In genomic region chr10:126349076-126349475, GRCm38 (mm10) we compare ENCODE assay signal across 24 mouse cellular contexts.
A peak's percentile ranks its signal among the peaks of the same experiment; 100 is the strongest.
DNase-seq lines count a peak whose midpoint lies in the region; ATAC-seq and TF ChIP-seq lines count a peak whose summit lies in the region.
"Had no signal": no experiment of that assay in that cellular context is flagged by ENCODE, and none has a peak within 500 bp of the region (broad histone marks: within the 10 kb centered on the region; RNA-seq: fewer than 3 reads in every experiment).

No protein-coding gene starts in this region.

- H3K9me3 ChIP-seq in forebrain, embryonic 13.5 days (replicated peaks) = 0 out of 2 replicates have a peak, but pooled peaks cover 5% of the 10 kb centered on the region
- no peaks in the 10 kb centered on the region for H3K9me3 ChIP-seq in forebrain, postnatal 0 days (ENCODE audit: low read length)
- no peaks in the 10 kb centered on the region for H3K9me3 ChIP-seq in midbrain, embryonic 12.5 days
- no peaks in the 10 kb centered on the region for H3K9me3 ChIP-seq in midbrain, postnatal 0 days (ENCODE audit: low read length)
- H3K9me3 ChIP-seq: embryonic facial prominence, embryonic 12.5 days; limb, embryonic 13.5 days had no signal

- DNase-seq in forebrain, postnatal 0 days = no peak
- DNase-seq in Patski (ENCODE audit: low read depth, low spot score) = peak; percentile 15
- no peak for DNase-seq in midbrain, postnatal 0 days (ENCODE audit: low spot score)
- DNase-seq in gastrocnemius, adult 2 months = no peak
- DNase-seq in kidney, postnatal 14 days = no peak
- DNase-seq: adrenal gland, adult 2 months; cerebellum, adult 8-10 months; cerebellum, postnatal 36 days; gastrocnemius, postnatal 25 days; heart, adult 18-20 months; heart, postnatal 4 days; kidney, adult 11 months; kidney, postnatal 36 days; lung, postnatal 4 days had no signal

- 71% methylated on average over 11 of the region's 11 CpGs for WGBS in forebrain, embryonic 13.5 days
- WGBS in forebrain, postnatal 0 days = 65% methylated on average over 11 of the region's 11 CpGs
- WGBS in midbrain, embryonic 12.5 days = 62% methylated on average over 11 of the region's 11 CpGs
- WGBS in midbrain, postnatal 0 days = 23% methylated on average over 11 of the region's 11 CpGs

- peak; percentile 41; the same call in 1 of the 2 replicates for ATAC-seq in forebrain, embryonic 13.5 days
- no peak for ATAC-seq in forebrain, postnatal 0 days
- ATAC-seq in Patski = no peak
- ATAC-seq in midbrain, embryonic 12.5 days (ENCODE audit: low FRiP score, low read depth) = peak; percentile 58
- no peak; the same call in 1 of the 2 replicates for ATAC-seq in midbrain, postnatal 0 days (ENCODE audit: low FRiP score)
- ATAC-seq: inflammation-experienced regulatory T-cells, adult 6 months had no signal

- no peak overlapping the region for H3K9ac ChIP-seq in forebrain, embryonic 13.5 days
- H3K9ac ChIP-seq in forebrain, postnatal 0 days = no peak overlapping the region
- no peak overlapping the region for H3K9ac ChIP-seq in midbrain, embryonic 12.5 days (replicated peaks)
- no peak overlapping the region for H3K9ac ChIP-seq in midbrain, postnatal 0 days (replicated peaks; ENCODE audit: low read length, poor library complexity, severe bottlenecking)
- H3K9ac ChIP-seq: embryonic facial prominence, embryonic 12.5 days; heart, embryonic 12.5 days; hindbrain, embryonic 14.5 days; limb, embryonic 13.5 days had no signal

- H3K4me1 ChIP-seq in forebrain, embryonic 13.5 days = no peaks in the 10 kb centered on the region
- no peaks in the 10 kb centered on the region for H3K4me1 ChIP-seq in forebrain, postnatal 0 days (ENCODE audit: insufficient read depth)
- 0 out of 2 replicates have a peak, but pooled peaks cover 5% of the 10 kb centered on the region for H3K4me1 ChIP-seq in midbrain, embryonic 12.5 days
- no peaks in the 10 kb centered on the region for H3K4me1 ChIP-seq in midbrain, postnatal 0 days (ENCODE audit: insufficient read depth, low read length)
- H3K4me1 ChIP-seq: embryonic facial prominence, embryonic 12.5 days; heart, embryonic 12.5 days; limb, embryonic 13.5 days; megakaryocyte, embryonic 14.5 days had no signal

- H3K4me3 ChIP-seq in forebrain, embryonic 13.5 days = no peak overlapping the region
- no peak overlapping the region for H3K4me3 ChIP-seq in forebrain, postnatal 0 days (ENCODE audit: low read depth, low read length)
- no peak overlapping the region for H3K4me3 ChIP-seq in midbrain, embryonic 12.5 days
- H3K4me3 ChIP-seq in midbrain, postnatal 0 days (ENCODE audit: low read depth, low read length) = no peak overlapping the region
- H3K4me3 ChIP-seq in gastrocnemius, adult 2 months = no peak overlapping the region
- H3K4me3 ChIP-seq: embryonic facial prominence, embryonic 12.5 days; heart, embryonic 12.5 days; layer of hippocampus, adult 2 months; limb, embryonic 13.5 days; megakaryocyte, embryonic 14.5 days had no signal

- CTCF ChIA-PET in Patski (lab: Charles Lee) = no interaction called here

- no peak overlapping the region for H3K27ac ChIP-seq in forebrain, embryonic 13.5 days
- H3K27ac ChIP-seq in forebrain, postnatal 0 days (ENCODE audit: low read depth, low read length) = no peak overlapping the region
- no peak overlapping the region for H3K27ac ChIP-seq in midbrain, embryonic 12.5 days (replicated peaks)
- 0 out of 2 replicates have a peak overlapping the region, but pooled peaks have one; percentile 19 for H3K27ac ChIP-seq in midbrain, postnatal 0 days (ENCODE audit: low read depth, low read length)
- no peak overlapping the region for H3K27ac ChIP-seq in gastrocnemius, adult 2 months
- H3K27ac ChIP-seq: embryonic facial prominence, embryonic 12.5 days; hindbrain, embryonic 14.5 days; layer of hippocampus, adult 2 months; limb, embryonic 13.5 days had no signal

- POLR2A ChIA-PET in Patski (lab: Charles Lee) = no interaction called here

- no peaks in the 10 kb centered on the region for H3K27me3 ChIP-seq in forebrain, embryonic 13.5 days
- no peaks in the 10 kb centered on the region for H3K27me3 ChIP-seq in forebrain, postnatal 0 days (ENCODE audit: insufficient read depth, low read length)
- H3K27me3 ChIP-seq in Patski = no peaks in the 10 kb centered on the region
- H3K27me3 ChIP-seq in midbrain, embryonic 12.5 days = no peaks in the 10 kb centered on the region
- no peaks in the 10 kb centered on the region for H3K27me3 ChIP-seq in midbrain, postnatal 0 days (ENCODE audit: insufficient read depth, low read length)
- H3K27me3 ChIP-seq: embryonic facial prominence, embryonic 12.5 days; heart, embryonic 12.5 days; limb, embryonic 13.5 days; megakaryocyte, embryonic 14.5 days had no signal

- no peaks in the 10 kb centered on the region for H3K36me3 ChIP-seq in forebrain, embryonic 13.5 days (ENCODE audit: poor library complexity, severe bottlenecking)
- no peaks in the 10 kb centered on the region for H3K36me3 ChIP-seq in forebrain, postnatal 0 days (ENCODE audit: insufficient read depth)
- H3K36me3 ChIP-seq in midbrain, embryonic 12.5 days = no peaks in the 10 kb centered on the region
- H3K36me3 ChIP-seq in midbrain, postnatal 0 days (ENCODE audit: insufficient read depth, low read length) = no peaks in the 10 kb centered on the region
- H3K36me3 ChIP-seq: embryonic facial prominence, embryonic 12.5 days; heart, embryonic 12.5 days; limb, embryonic 13.5 days had no signal

- no peak overlapping the region for H3K4me2 ChIP-seq in forebrain, embryonic 13.5 days
- no peak overlapping the region for H3K4me2 ChIP-seq in forebrain, postnatal 0 days (ENCODE audit: low read depth)
- H3K4me2 ChIP-seq in midbrain, embryonic 12.5 days (replicated peaks) = no peak overlapping the region
- H3K4me2 ChIP-seq in midbrain, postnatal 0 days (ENCODE audit: low read depth, low read length, poor library complexity, severe bottlenecking) = no peak overlapping the region
- H3K4me2 ChIP-seq: embryonic facial prominence, embryonic 12.5 days; heart, embryonic 12.5 days; hindbrain, embryonic 14.5 days; limb, embryonic 13.5 days; liver, embryonic 11.5 days had no signal

- in situ Hi-C loops in Patski (cut with MboI; ENCODE audit: low pct_unique_long_range_greater_than_20kb) = loop anchor here (25.0 kb wide), 1 partner anchor 562 kb away; no protein-coding TSS in a partner anchor

- intact Hi-C loops in gastrocnemius, adult 2 months (cut with DNase I) = no loop called here

- no peak for TF ChIP-seq CTCF in forebrain, postnatal 0 days (IDR thresholded peaks at IDR 0.05; ENCODE audit: low read depth)
- no peak for TF ChIP-seq CTCF in Patski (IDR thresholded peaks at IDR 0.05)
- no peak for TF ChIP-seq CTCF in midbrain, postnatal 0 days (IDR thresholded peaks at IDR 0.05)
- TF ChIP-seq CTCF in gastrocnemius, adult 2 months (IDR thresholded peaks at IDR 0.05) = no peak

Comparison
In these comparisons a context has a peak if more than half of its experiments do, and no peak if none do; other contexts are left out.
1. ATAC-seq: peak in forebrain, embryonic 13.5 days (single experiment) and midbrain, embryonic 12.5 days (single experiment); none in forebrain, postnatal 0 days (single experiment), Patski (single experiment) and midbrain, postnatal 0 days (single experiment).